Mouse (Mus musculus): ENCODE measurements at regions not wholly inside any gene's neighbourhood (a gene's known extent, or its start where the extent isn't known, plus 50 kb on each side); places are given as distances from the start of the nearest gene placed in this dataset.

DNA sequence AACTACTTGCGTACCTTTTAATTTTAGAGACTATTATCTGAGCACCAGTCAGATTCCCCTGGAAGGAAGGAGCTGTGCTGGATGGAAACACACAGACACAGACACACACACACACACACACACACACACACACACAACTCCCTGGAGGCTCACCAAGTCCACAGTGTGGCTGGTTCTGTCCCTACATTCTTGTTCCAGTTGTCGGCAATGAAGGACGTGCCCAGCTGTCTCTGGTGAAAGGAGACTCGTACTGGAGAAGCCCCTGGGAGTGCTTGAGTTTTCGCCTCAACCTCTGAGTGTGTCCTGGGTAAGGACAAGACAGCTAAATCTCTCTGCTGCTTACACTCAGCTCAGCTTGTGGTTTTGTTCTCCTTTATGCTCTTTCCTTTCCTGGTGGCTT is 54.3 kb upstream of the Plcl2 start:
- no peaks in the 10 kb centered on the region for H3K9me3 ChIP-seq (replicated peaks; ENCODE audit: control insufficient read depth, low read length)
- H3K4me2 ChIP-seq (ENCODE audit: low read length), result no peak overlapping the region
- H3K4me3 ChIP-seq (ENCODE audit: low read depth, low read length), result no peak overlapping the region
- no peaks in the 10 kb centered on the region for H3K27me3 ChIP-seq (replicated peaks; ENCODE audit: control insufficient read depth, insufficient read depth, low read length)
- no peak overlapping the region for H3K27ac ChIP-seq (ENCODE audit: low read depth, low read length)
- no peaks in the 10 kb centered on the region for H3K36me3 ChIP-seq (ENCODE audit: control insufficient read depth, insufficient read depth, low read length)
- DNase-seq (ENCODE audit: low spot score) (no peak), ATAC-seq (no peak)
- WGBS, result 94% methylated on average over 5 of the region's 5 CpGs
- H3K4me1 ChIP-seq (ENCODE audit: control insufficient read depth, insufficient read depth, low read length), result no peaks in the 10 kb centered on the region
- no peak overlapping the region for H3K9ac ChIP-seq (ENCODE audit: low read length)

- DNase-seq (ENCODE audit: low spot score), result no peak
- 93% methylated on average over 10 of the region's 10 CpGs for WGBS
- Histone ChIP-seq H3K4me2 (ENCODE audit: low read length) (no peak overlapping the region), H3K27me3 (replicated peaks; ENCODE audit: control insufficient read depth, insufficient read depth, low read length) (no peaks in the 10 kb centered on the region), H3K9me3 (replicated peaks; ENCODE audit: control insufficient read depth, low read length) (no peaks in the 10 kb centered on the region), H3K9ac (ENCODE audit: low read length) (no peak overlapping the region), H3K27ac (ENCODE audit: low read depth, low read length) (no peak overlapping the region), H3K4me3 (ENCODE audit: low read depth, low read length) (no peak overlapping the region), H3K4me1 (ENCODE audit: control insufficient read depth, insufficient read depth, low read length) (no peaks in the 10 kb centered on the region), H3K36me3 (ENCODE audit: control insufficient read depth, insufficient read depth, low read length) (no peaks in the 10 kb centered on the region)
- no peak for ATAC-seq
These were observed 53.5 kb upstream of the Plcl2 start for GRCm38 (mm10) chr17:50455719-50456118.

- Histone ChIP-seq H3K27ac (ENCODE audit: low read depth, low read length) (no peak overlapping the region), H3K4me3 (ENCODE audit: low read depth, low read length) (no peak overlapping the region), H3K36me3 (ENCODE audit: control insufficient read depth, insufficient read depth, low read length) (no peaks in the 10 kb centered on the region), H3K9me3 (replicated peaks; ENCODE audit: control insufficient read depth, low read length) (no peaks in the 10 kb centered on the region), H3K27me3 (replicated peaks; ENCODE audit: control insufficient read depth, insufficient read depth, low read length) (no peaks in the 10 kb centered on the region), H3K9ac (ENCODE audit: low read length) (no peak overlapping the region), H3K4me2 (ENCODE audit: low read length) (no peak overlapping the region), H3K4me1 (ENCODE audit: control insufficient read depth, insufficient read depth, low read length) (no peaks in the 10 kb centered on the region)
- DNase-seq (ENCODE audit: low spot score) (no peak), ATAC-seq (no peak)
- WGBS, result 91% methylated on average over 6 of the region's 6 CpGs
These were observed 52.0 kb upstream of the Plcl2 start for GRCm38 (mm10) chr17:50457053-50457697.

DNA sequence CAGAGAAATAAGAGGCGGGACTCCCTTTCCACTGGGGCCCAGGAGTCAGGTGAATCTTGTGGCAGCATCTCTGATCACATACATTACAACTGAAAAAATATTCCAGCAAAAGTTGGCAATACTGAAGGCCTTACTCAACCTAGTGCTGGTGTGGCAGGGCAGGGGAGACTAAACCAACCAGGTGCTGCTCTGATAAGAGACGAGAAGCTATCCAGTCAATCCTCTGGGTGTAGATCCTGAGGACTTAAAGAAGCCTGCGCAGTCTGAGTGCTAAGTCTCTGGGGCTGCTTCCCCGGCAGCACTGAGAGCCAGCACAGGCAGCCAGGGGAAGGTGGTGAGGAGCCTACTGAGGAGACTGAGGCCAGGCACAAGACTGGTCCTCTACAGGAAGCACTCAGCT is 51.0 kb upstream of the Plcl2 start:
- WGBS, result 91% methylated on average over 4 of the region's 4 CpGs
- no peaks in the 10 kb centered on the region for H3K27me3 ChIP-seq (replicated peaks; ENCODE audit: control insufficient read depth, insufficient read depth, low read length)
- H3K9me3 ChIP-seq (replicated peaks; ENCODE audit: control insufficient read depth, low read length), result no peaks in the 10 kb centered on the region
- ATAC-seq (no peak), DNase-seq (ENCODE audit: low spot score) (no peak)
- H3K36me3 ChIP-seq (ENCODE audit: control insufficient read depth, insufficient read depth, low read length), result no peaks in the 10 kb centered on the region
- no peaks in the 10 kb centered on the region for H3K4me1 ChIP-seq (ENCODE audit: control insufficient read depth, insufficient read depth, low read length)
- H3K4me3 ChIP-seq (ENCODE audit: low read depth, low read length), result no peak overlapping the region
- H3K9ac ChIP-seq (ENCODE audit: low read length), result no peak overlapping the region
- no peak overlapping the region for H3K4me2 ChIP-seq (ENCODE audit: low read length)
- H3K27ac ChIP-seq (ENCODE audit: low read depth, low read length), result no peak overlapping the region

Data from forebrain, embryonic 14.5 days (tissue).